Mouse (Mus musculus) CD8-positive naive resting alpha-beta T cell, adult 2 months (primary cell): ENCODE measurements at regions not wholly inside any gene's neighbourhood (a gene's known extent, or its start where the extent isn't known, plus 50 kb on each side); places are given as distances from the start of the nearest gene placed in this dataset.

Source experiments
- DNase-seq, 2 experiments: peaks; one replicate each; pipeline ENCODE4 v3.0.0; 2022; ENCODE audit warnings: low read depth in 2 of 2, low spot score in 2 of 2

GRCm38 (mm10) chr10:126646587-126646986 is 254.6 kb downstream of the Atp23 start:
- DNase-seq = no peak

GRCm38 (mm10) chr10:126641792-126642289 is 259.3 kb downstream of the Atp23 start:
- DNase-seq = no peak

- DNase-seq = no peak
Observed at GRCm38 (mm10) chr10:126634731-126635130, 266.4 kb downstream of the Atp23 start.

GRCm38 (mm10) chr10:126628057-126628456 is 273.1 kb downstream of the Atp23 start:
- DNase-seq = no peak

- DNase-seq = no peak
Observed at GRCm38 (mm10) chr10:126625466-126625865, 275.7 kb downstream of the Atp23 start.

GRCm38 (mm10) chr10:126620802-126621201 is 280.4 kb downstream of the Atp23 start:
- DNase-seq = no peak

- DNase-seq = no peak
Observed at GRCm38 (mm10) chr10:126619970-126620369, 281.2 kb downstream of the Atp23 start.

GRCm38 (mm10) chr10:126612226-126612625 is 288.9 kb downstream of the Atp23 start:
- no peak for DNase-seq

GRCm38 (mm10) chr10:126610506-126610905 is 290.6 kb downstream of the Atp23 start:
- no peak for DNase-seq

- no peak for DNase-seq
Observed at GRCm38 (mm10) chr10:126599686-126600085, 301.5 kb downstream of the Atp23 start.

- no peak for DNase-seq
Observed at GRCm38 (mm10) chr10:126568155-126568554, 333.0 kb downstream of the Atp23 start.

GRCm38 (mm10) chr10:126565326-126565725 is 335.8 kb downstream of the Atp23 start:
- DNase-seq = no peak

GRCm38 (mm10) chr10:126555080-126555479 is 346.1 kb downstream of the Atp23 start:
- no peak for DNase-seq

GRCm38 (mm10) chr10:126531950-126532349 is 369.2 kb downstream of the Atp23 start:
- DNase-seq = no peak

GRCm38 (mm10) chr10:126531368-126531767 is 369.8 kb downstream of the Atp23 start:
- no peak for DNase-seq

GRCm38 (mm10) chr10:126528801-126529200 is 372.4 kb downstream of the Atp23 start:
- no peak for DNase-seq

- DNase-seq = no peak
Observed at GRCm38 (mm10) chr10:126526186-126526585, 375.0 kb downstream of the Atp23 start.

- DNase-seq = no peak
Observed at GRCm38 (mm10) chr10:126521836-126522815, 379.0 kb downstream of the Atp23 start.

- DNase-seq = no peak
Observed at GRCm38 (mm10) chr10:126520973-126521372, 380.2 kb downstream of the Atp23 start.

GRCm38 (mm10) chr10:126513185-126513584 is 388.0 kb downstream of the Atp23 start:
- DNase-seq = no peak

GRCm38 (mm10) chr10:126511511-126511910 is 389.6 kb downstream of the Atp23 start:
- peak; percentile 85 to 91 for DNase-seq

GRCm38 (mm10) chr10:126505988-126506387 is 395.2 kb downstream of the Atp23 start:
- no peak for DNase-seq
